Mouse (Mus musculus): Measurements from ENCODE around the gene Grin2c. TPM values are rescaled to one million over a fixed set of nuclear protein-coding genes. Genes with fewer than 3 reads are reported as not detected.

Gene Grin2c
- total and polyA plus RNA-seq, 3 experiments: not detected

GRCm38 (mm10) chr11:115236570-115236969 is 30.5 kb downstream of the Grin2c start:
- H3K36me3 ChIP-seq (ENCODE audit: control insufficient read depth in 1 of 2, insufficient read depth in 2 of 2, low read length in 2 of 2): no peaks in the 10 kb centered on the region; a peak in 2 of 4 replicates
- TF ChIP-seq POLR2A (IDR thresholded peaks at IDR 0.05; ENCODE audit: control insufficient read depth in 1 of 2, insufficient read depth in 1 of 2, low read depth in 1 of 2, low read length in 2 of 2, poor library complexity in 1 of 2) (no peak), RAD21 (IDR thresholded peaks at IDR 0.05; ENCODE audit: low read depth, low read length) (no peak), E2F4 (IDR thresholded peaks at IDR 0.05; ENCODE audit: borderline replicate concordance, low read depth, low read length) (no peak), ZNF384 (IDR thresholded peaks at IDR 0.05; ENCODE audit: low read depth, low read length) (no peak), TAL1 (IDR thresholded peaks at IDR 0.05; ENCODE audit: low read length) (no peak), MAZ (IDR thresholded peaks at IDR 0.05; ENCODE audit: low read depth, low read length) (no peak), RCOR1 (IDR thresholded peaks at IDR 0.05; ENCODE audit: low read depth, low read length) (no peak), ZMIZ1 (IDR thresholded peaks at IDR 0.05; ENCODE audit: low read depth, low read length) (no peak), CHD1 (IDR thresholded peaks at IDR 0.05; ENCODE audit: low read depth, low read length) (no peak), BHLHE40 (IDR thresholded peaks at IDR 0.05; ENCODE audit: borderline replicate concordance, low read depth, low read length) (no peak), USF1 (IDR thresholded peaks at IDR 0.05; ENCODE audit: low read depth, low read length) (no peak)

DNA sequence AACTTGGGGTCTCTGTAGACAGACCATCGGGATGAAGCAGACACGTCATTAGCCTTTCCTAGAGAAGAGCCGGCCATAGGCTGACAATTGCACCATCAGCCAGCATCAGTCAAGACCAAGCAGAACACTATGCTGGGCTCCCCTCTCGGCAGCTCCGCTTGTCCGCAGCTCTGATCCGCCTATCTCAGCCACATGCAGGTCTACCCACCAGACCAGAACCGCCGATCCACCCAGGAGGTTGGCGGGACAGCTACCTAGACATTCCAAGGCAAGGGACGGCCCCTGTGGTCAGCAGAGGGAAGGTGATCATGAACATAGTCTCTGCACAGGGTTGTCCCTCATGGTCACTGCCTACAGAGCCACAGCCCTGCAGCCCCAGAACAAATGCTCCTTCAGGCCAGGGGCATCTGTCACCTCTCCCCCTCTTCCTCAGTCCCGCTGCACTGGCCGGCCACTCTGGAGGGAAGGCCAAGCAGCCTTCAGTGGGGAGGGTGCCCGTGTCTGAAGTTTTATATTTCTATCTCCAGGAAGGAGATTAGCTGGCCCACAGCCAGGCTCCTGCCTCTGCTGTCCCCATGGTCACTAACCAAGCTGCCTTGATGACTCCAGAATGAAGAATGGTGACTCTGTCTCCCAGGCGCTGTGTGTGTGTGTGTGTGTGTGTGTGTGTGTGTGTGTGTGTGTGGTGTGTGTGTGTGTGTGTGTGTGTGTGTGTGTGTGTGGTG is 32.6 kb downstream of the Grin2c start:
- Histone ChIP-seq H3K4me1 (ENCODE audit: control insufficient read depth in 1 of 2, insufficient read depth in 2 of 2, low read length in 2 of 2) (no peaks in the 10 kb centered on the region), H3K9me3 (replicated peaks; ENCODE audit: insufficient read depth, low read length) (no peaks in the 10 kb centered on the region), H3K36me3 (ENCODE audit: control insufficient read depth in 1 of 2, insufficient read depth in 2 of 2, low read length in 2 of 2) (no peaks in the 10 kb centered on the region; a peak in 2 of 4 replicates), H3K79me2 (ENCODE audit: control insufficient read depth, insufficient read depth, low read length, poor library complexity) (no peaks in the 10 kb centered on the region), H3K27ac (ENCODE audit: control insufficient read depth, low read depth, low read length) (no peak overlapping the region), H3K27me3 (ENCODE audit: control insufficient read depth in 1 of 2, insufficient read depth in 2 of 2, low read length in 2 of 2) (no peaks in the 10 kb centered on the region), H3K9ac (ENCODE audit: control insufficient read depth, low read depth, low read length, poor library complexity, severe bottlenecking) (no peak overlapping the region), H3K4me3 (ENCODE audit: control insufficient read depth in 1 of 2, insufficient read depth in 1 of 2, low read depth in 2 of 2, low read length in 2 of 2) (no peak overlapping the region)
- peak; percentile 31 for DNase-seq (ENCODE audit: low read depth, low spot score)
- TF ChIP-seq USF1 (IDR thresholded peaks at IDR 0.05; ENCODE audit: low read depth, low read length): no peak
- TF ChIP-seq KAT2A (conservative IDR thresholded peaks at IDR 0.05; ENCODE audit: low read depth, low read length): no peak
- no peak for TF ChIP-seq MXI1 (IDR thresholded peaks at IDR 0.05; ENCODE audit: low read depth, low read length)
- no peak for TF ChIP-seq ZNF384 (IDR thresholded peaks at IDR 0.05; ENCODE audit: low read depth, low read length)
- TF ChIP-seq POLR2A (IDR thresholded peaks at IDR 0.05; ENCODE audit: control insufficient read depth in 1 of 2, insufficient read depth in 1 of 2, low read depth in 1 of 2, low read length in 2 of 2, poor library complexity in 1 of 2): no peak
- TF ChIP-seq NRF1 (IDR thresholded peaks at IDR 0.05; ENCODE audit: insufficient read depth, low read depth, low read length, poor library complexity, severe bottlenecking): no peak
- no peak for TF ChIP-seq ZMIZ1 (IDR thresholded peaks at IDR 0.05; ENCODE audit: low read depth, low read length)
- no peak for TF ChIP-seq TBP (IDR thresholded peaks at IDR 0.05; ENCODE audit: low read depth, low read length)
- no peak for TF ChIP-seq JUND (IDR thresholded peaks at IDR 0.05; ENCODE audit: low read depth, low read length)
- no peak for TF ChIP-seq MYB (IDR thresholded peaks at IDR 0.05; ENCODE audit: low read depth, low read length)
- TF ChIP-seq EP300 (IDR thresholded peaks at IDR 0.05; ENCODE audit: low read depth in 1 of 2, low read length in 2 of 2): no peak
- no peak for TF ChIP-seq POLR2AphosphoS2 (IDR thresholded peaks at IDR 0.05; ENCODE audit: low read length)
- TF ChIP-seq POLR2AphosphoS5 (IDR thresholded peaks at IDR 0.05; ENCODE audit: borderline replicate concordance, low read depth, low read length): no peak
- no peak for TF ChIP-seq SMC3 (IDR thresholded peaks at IDR 0.05; ENCODE audit: low read depth, low read length)
- TF ChIP-seq USF2 (IDR thresholded peaks at IDR 0.05; ENCODE audit: borderline replicate concordance in 1 of 2, insufficient read depth in 1 of 2, low read depth in 1 of 2, low read length in 2 of 2): no peak
- TF ChIP-seq ELF1 (IDR thresholded peaks at IDR 0.05; ENCODE audit: low read depth, low read length): no peak

More at GRCm38 (mm10) chr11:115236570-115236969, 30.5 kb downstream of the Grin2c start:
- DNase-seq (ENCODE audit: low read depth, low spot score): no peak
- no peak overlapping the region for H3K27ac ChIP-seq (ENCODE audit: control insufficient read depth, low read depth, low read length)
- H3K4me3 ChIP-seq (ENCODE audit: control insufficient read depth in 1 of 2, insufficient read depth in 1 of 2, low read depth in 2 of 2, low read length in 2 of 2): no peak overlapping the region
- no peaks in the 10 kb centered on the region for H3K27me3 ChIP-seq (ENCODE audit: control insufficient read depth in 1 of 2, insufficient read depth in 2 of 2, low read length in 2 of 2)
- H3K9ac ChIP-seq (ENCODE audit: control insufficient read depth, low read depth, low read length, poor library complexity, severe bottlenecking): no peak overlapping the region
- no peaks in the 10 kb centered on the region for H3K79me2 ChIP-seq (ENCODE audit: control insufficient read depth, insufficient read depth, low read length, poor library complexity)
- no peaks in the 10 kb centered on the region for H3K9me3 ChIP-seq (replicated peaks; ENCODE audit: insufficient read depth, low read length)
- no peaks in the 10 kb centered on the region for H3K4me1 ChIP-seq (ENCODE audit: control insufficient read depth in 1 of 2, insufficient read depth in 2 of 2, low read length in 2 of 2)

All from MEL (cell line).